Mouse (Mus musculus) right cerebral cortex, postnatal 10 days (tissue): ENCODE data around the gene Olfr873.
"Not testable (repeated sequence)": the region's sequence is repeated elsewhere in the genome, so short reads cannot be mapped to it uniquely, and the experiment has no call there.

Experiments used
- DNase-seq, 2 experiments: peaks; one replicate each; pipeline ENCODE4 v3.0.0; 2021; ENCODE audit warnings: low spot score in 2 of 2

Gene Olfr873

DNA sequence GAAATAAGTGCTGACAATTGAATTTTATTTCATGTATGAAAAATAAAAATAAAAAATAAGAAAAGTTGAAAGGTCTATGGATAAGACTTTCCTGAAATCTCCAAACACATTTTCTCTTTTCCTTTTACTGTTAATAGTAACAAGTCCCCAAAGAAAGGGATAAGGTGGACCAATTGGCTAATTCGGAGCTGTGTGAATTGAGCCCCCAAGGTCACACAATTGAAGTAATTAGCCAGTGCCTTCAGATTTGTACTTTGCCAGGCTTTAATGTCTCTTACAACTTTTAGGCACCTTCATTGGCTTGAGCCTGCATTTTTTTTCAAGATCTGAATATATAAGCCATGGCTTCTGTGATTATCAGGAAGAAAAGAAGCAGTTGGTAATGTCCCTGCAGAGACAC is at the start of gene Olfr873:
Gene Olfr873, plus strand, starts transcription at position 301 of the 400 bp plus-strand sequence.
- DNase-seq, result no peak

DNA sequence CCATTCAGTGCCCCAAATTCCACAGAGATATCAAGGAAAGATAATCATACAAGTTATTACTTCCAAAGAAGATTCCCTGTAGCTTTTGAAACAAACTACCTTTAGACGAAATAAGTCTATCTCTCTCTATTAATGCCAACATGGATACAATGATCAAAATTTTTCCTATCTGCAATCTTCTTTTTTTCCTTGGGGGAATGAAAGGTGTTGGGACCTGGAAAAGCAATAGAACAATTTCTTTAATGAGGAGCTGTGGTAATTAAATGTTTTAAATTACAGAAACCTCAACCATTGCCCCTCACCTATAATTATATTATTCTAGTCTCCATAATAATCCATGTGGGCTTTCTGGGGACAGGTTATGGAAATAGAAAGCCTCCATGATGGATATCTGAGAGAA is 16.3 kb upstream of the Olfr873 start, which contains the start of gene Olfr39:
Gene Olfr39, plus strand, starts transcription at position 301 of the 400 bp plus-strand sequence.
- DNase-seq, result no peak

DNA sequence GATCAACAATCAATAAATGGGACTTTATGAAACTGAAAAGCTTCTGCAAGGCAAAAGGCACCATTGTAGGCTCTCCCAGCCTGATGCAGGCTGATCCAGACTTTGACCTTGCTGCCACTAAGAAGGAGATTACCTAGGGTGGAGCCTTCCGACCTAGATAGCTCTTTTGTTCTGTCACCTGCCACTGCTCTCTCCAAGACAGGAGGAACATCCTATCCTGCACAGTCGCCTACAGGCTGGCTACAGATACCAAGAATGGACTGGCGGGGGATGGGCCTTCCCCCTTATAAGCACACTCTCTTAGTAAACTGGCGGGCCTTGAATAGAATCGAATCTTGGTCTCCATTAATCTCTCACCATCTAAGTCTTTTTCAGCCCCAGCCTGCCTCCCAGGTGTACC is 2.8 kb upstream of the Olfr873 start:
- DNase-seq, result not testable (repeated sequence)

DNA sequence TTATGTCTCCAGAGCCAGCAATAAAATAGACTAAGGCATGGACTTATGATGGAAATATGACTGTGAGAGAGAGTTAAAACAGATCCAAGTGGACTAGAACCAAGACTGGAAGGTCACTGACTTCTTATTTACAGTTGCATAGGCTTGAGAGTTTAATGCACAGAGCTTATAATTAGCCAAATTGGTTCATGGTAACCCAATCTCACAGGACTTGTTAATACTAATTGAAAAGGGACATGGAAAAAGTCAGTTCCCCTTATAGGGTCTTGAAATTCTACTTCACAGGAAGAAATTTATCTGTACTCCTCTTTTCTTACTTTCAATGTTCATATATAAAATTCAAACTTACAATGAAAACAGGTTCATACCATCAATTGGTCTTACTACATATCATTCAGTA is 37.7 kb downstream of the Olfr873 start, which contains the start of gene Olfr18:
Gene Olfr18, minus strand, starts transcription at position 101 of the 400 bp plus-strand sequence.
- DNase-seq, result no peak

DNA sequence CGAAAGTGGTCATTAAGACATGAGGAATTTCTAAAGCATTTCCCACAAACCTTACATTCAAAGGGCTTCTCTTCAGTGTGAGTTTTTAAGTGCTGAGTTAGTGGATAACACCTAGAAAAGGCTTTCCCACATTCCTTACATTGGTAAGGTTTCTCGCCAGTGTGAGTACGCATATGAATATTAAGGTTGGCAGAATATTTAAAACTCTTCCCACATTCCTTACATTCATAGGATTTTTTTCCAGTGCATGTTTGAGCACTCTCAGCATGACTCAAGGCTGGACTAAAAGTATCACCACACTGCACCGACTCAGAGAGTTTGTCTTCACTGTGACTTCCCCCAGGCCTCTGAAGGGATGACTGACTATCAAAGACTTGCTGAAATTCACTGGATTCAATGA is 50.2 kb downstream of the Olfr873 start:
- no peak for DNase-seq
